Mouse (Mus musculus) bone marrow, adult 2 months (tissue): ENCODE results near the gene Srrm3.

ENCODE experiments used
- CTCF ChIP-seq: fragments of 200-500 bp; IDR thresholded peaks from 2 replicates; pipeline ENCODE4 v1.5.1; 2011; ENCODE audit warnings: low read length, control low read depth; ENCODE audit not compliant: control insufficient read depth, insufficient read depth
- POLR2A ChIP-seq: fragments of 200-500 bp; IDR thresholded peaks from 2 replicates; pipeline ENCODE4 v1.6.1; 2011; ENCODE audit warnings: low read depth, mild to moderate bottlenecking, control low read depth, low read length, borderline replicate concordance; ENCODE audit not compliant: control insufficient read depth

DNA sequence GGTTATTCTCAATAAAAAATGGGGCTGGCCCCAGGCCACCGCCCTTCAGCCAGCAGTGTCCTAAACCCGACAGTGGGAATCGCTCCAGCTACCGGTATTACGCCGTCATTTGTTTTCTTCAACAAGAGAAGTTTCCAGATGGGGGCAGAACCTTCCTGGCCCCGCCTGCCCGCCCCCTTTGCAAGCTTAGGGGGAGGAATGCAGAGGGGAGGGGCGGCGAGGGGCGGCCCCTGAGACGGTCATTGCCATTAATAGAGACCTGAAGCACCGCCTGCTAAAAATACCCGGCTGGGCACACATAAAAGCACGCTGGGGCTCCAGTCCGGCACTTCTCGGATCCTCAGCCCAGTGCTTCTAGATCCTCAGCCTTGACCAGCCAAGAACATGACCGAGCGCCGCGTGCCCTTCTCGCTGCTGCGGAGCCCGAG lies 81.0 kb downstream of the Srrm3 start, which contains the start of gene Hspb1:
- TF ChIP-seq POLR2A (no peak), CTCF (no peak)
